Mouse (Mus musculus) neutrophil, adult 83 days (primary cell): Measurements from ENCODE around the gene Stfa2. TPM values are rescaled to one million over a fixed set of nuclear protein-coding genes. Genes with fewer than 3 reads are reported as not detected.

ENCODE experiments used
- total RNA-seq, 2 experiments: library from RNA; stranded (reverse); gene quantifications; one replicate each; pipeline ENCODE4 v1.2.4; 2023

The Stfa2 gene
- not detected for total RNA-seq

GRCm38 (mm10) chr16:36408357-36408756 lies at the start of gene Stfa2:
TSS of gene Stfa2 (minus strand) at chr16:36408457.

GRCm38 (mm10) chr16:36455342-36455802 lies 47.1 kb upstream of the Stfa2 start, which contains the start of gene Stfa3:
TSS of gene Stfa3 (minus strand) at chr16:36455392.

GRCm38 (mm10) chr16:36367648-36368047 lies 40.6 kb downstream of the Stfa2 start, which contains the start of gene BC100530:
TSS of gene BC100530 (minus strand) at chr16:36367748.

Other genes with a start within 250 kb of the Stfa2 start
- gene Gm5483, start 224.2 kb downstream of the Stfa2 start, total RNA-seq = 10 to 100 TPM; 18.7 to 20.8 TPM
- 1 to 10 TPM in 1 of 2 experiments, not detected in 1; 2.2 TPM for gene Gm5416, start 198.1 kb downstream of the Stfa2 start, total RNA-seq
- gene 2010005H15Rik, start 187.0 kb downstream of the Stfa2 start, total RNA-seq = not detected
- 1 to 10 TPM; 3.7 to 5.5 TPM for gene Stfa1, start 131.5 kb downstream of the Stfa2 start, total RNA-seq
- gene BC117090, start 74.1 kb downstream of the Stfa2 start, total RNA-seq = not detected
- 1 to 10 TPM; 1.4 TPM for gene BC100530, start 40.7 kb downstream of the Stfa2 start, total RNA-seq
- gene Stfa3, start 46.9 kb upstream of the Stfa2 start, total RNA-seq = 1 to 10 TPM; 1.7 to 6.4 TPM
- not detected for gene Casr, start 153.7 kb upstream of the Stfa2 start, total RNA-seq